Mouse (Mus musculus): ENCODE data around the gene Polr3g.
"Not testable (repeated sequence)": the region's sequence is repeated elsewhere in the genome, so short reads cannot be mapped to it uniquely, and the experiment has no call there.

Polr3g gene

DNA sequence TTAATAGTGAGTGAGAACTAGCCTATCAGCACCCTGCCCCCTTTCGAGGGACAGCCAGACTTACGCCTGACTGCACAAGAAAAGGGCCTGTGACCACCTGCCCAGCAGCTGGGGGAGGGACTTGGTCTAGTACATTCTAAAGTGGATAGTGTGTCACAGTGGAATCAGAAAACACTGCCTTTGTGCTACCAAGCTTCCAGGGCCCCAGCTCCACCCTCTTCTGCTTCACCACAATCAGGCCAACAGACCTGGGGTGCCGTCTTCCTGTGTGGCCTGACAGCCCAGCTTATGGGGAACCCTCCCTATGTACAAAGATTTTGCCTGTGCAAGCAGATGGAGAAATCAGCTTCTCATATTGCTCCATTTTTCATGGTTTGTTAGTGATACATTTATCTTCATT lies 81.4 kb downstream of the Polr3g start:
- DNase-seq: no peak

DNA sequence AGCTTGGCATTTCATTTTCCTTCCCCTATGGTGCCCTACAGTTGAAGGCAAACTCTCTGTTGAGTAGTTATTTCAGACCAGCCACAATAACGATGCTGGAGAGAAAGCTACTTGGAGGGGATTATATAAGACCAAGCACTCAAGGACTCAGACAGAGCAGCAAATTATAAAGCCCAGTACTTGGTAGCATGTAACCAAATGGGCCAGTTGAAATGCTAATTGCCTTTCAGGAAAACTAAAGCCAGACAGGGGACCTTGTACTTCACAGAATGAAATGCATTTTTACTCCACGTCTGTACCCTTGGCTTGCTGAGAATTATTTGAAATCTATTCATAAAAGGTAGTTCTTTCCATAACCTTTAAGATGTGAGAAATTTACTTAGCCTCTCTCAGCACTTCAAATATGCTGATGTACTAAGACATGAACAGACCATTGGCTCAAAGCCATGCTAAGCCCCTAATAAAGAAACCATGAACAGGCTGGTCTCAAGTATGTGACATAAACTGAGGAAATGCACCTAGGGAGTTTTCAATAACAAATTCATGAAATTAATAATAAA lies 82.1 kb downstream of the Polr3g start:
- DNase-seq: no peak

DNA sequence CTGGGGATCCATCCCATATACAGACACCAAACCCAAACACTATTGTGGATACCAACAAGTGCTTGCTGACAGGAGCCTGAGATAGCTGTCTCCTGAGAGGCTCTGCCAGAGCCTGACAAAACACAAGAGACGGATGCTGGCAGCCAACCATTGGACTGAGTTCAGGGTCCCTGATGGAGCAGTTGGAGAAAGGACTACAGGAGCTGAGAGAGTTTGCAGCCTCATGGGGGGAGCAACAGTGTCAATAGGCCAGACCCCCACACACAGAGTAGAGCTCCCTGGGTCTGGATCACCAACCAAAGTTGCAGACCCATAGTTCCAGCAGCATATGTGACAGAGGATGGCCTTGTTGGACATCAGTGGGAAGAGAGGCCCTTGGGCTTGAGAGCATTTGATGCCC lies 83.0 kb downstream of the Polr3g start:
- not testable (repeated sequence) for DNase-seq

All from kidney, postnatal 25 days (tissue).